Mouse (Mus musculus): ENCODE measurements around the gene Atoh7. TPM values are rescaled to one million over a fixed set of nuclear protein-coding genes. Genes with fewer than 3 reads are reported as not detected.
A peak's percentile ranks its signal among the peaks of the same experiment; 100 is the strongest.

The Atoh7 gene
- polyA plus RNA-seq, 1 experiment from 2014 or later = 1.4 TPM

GRCm38 (mm10) chr10:63089758-63090571 is 9.5 kb upstream of the Atoh7 start:
- ATAC-seq (ENCODE audit: low FRiP score, low TSS enrichment) = no peak
- Histone ChIP-seq H3K27me3 (ENCODE audit: control insufficient read depth, insufficient read depth, low read length) (no peaks in the 10 kb centered on the region), H3K4me1 (ENCODE audit: control insufficient read depth, insufficient read depth, low read length) (peaks cover 17% of the 10 kb centered on the region; the same call in 1 of the 2 replicates), H3K9me3 (ENCODE audit: control insufficient read depth, low read length) (no peaks in the 10 kb centered on the region), H3K9ac (replicated peaks; ENCODE audit: low read length) (peak overlapping the region; percentile 42; the same call in 1 of the 2 replicates), H3K4me3 (replicated peaks; ENCODE audit: low read depth, low read length) (peak overlapping the region; percentile 22), H3K27ac (replicated peaks; ENCODE audit: low read depth, low read length) (0 out of 2 replicates have a peak overlapping the region, but pooled peaks have one; percentile 20), H3K36me3 (ENCODE audit: control insufficient read depth, insufficient read depth, low read length) (no peaks in the 10 kb centered on the region), H3K4me2 (ENCODE audit: low read length) (peak overlapping the region; percentile 58)
- peak; percentile 44 for DNase-seq
- 3% methylated on average over 26 of the region's 26 CpGs for WGBS

- WGBS = 73% methylated on average over 7 of the region's 7 CpGs
- H3K27ac ChIP-seq (replicated peaks; ENCODE audit: low read depth, low read length) = no peak overlapping the region
Observed at GRCm38 (mm10) chr10:63091915-63092314, 7.5 kb upstream of the Atoh7 start.

GRCm38 (mm10) chr10:63092616-63093550 is 6.6 kb upstream of the Atoh7 start:
- ATAC-seq (ENCODE audit: low FRiP score, low TSS enrichment) = no peak
- no peaks in the 10 kb centered on the region for H3K27me3 ChIP-seq (ENCODE audit: control insufficient read depth, insufficient read depth, low read length)
- H3K4me1 ChIP-seq (ENCODE audit: control insufficient read depth, insufficient read depth, low read length) = peaks cover 17% of the 10 kb centered on the region; the same call in 1 of the 2 replicates
- no peak overlapping the region for H3K27ac ChIP-seq (replicated peaks; ENCODE audit: low read depth, low read length)
- no peaks in the 10 kb centered on the region for H3K9me3 ChIP-seq (ENCODE audit: control insufficient read depth, low read length)
- H3K4me2 ChIP-seq (ENCODE audit: low read length) = no peak overlapping the region
- no peak overlapping the region for H3K9ac ChIP-seq (replicated peaks; ENCODE audit: low read length)
- WGBS = 72% methylated on average over 10 of the region's 10 CpGs
- no peaks in the 10 kb centered on the region for H3K36me3 ChIP-seq (ENCODE audit: control insufficient read depth, insufficient read depth, low read length)
- H3K4me3 ChIP-seq (replicated peaks; ENCODE audit: low read depth, low read length) = no peak overlapping the region
- no peak for DNase-seq

More at GRCm38 (mm10) chr10:63091915-63092314, 7.5 kb upstream of the Atoh7 start:
- no peak overlapping the region for H3K4me3 ChIP-seq (replicated peaks; ENCODE audit: low read depth, low read length)
- no peaks in the 10 kb centered on the region for H3K9me3 ChIP-seq (ENCODE audit: control insufficient read depth, low read length)
- DNase-seq (no peak), ATAC-seq (ENCODE audit: low FRiP score, low TSS enrichment) (no peak)
- no peak overlapping the region for H3K9ac ChIP-seq (replicated peaks; ENCODE audit: low read length)
- H3K27me3 ChIP-seq (ENCODE audit: control insufficient read depth, insufficient read depth, low read length) = no peaks in the 10 kb centered on the region
- H3K4me1 ChIP-seq (ENCODE audit: control insufficient read depth, insufficient read depth, low read length) = peaks cover 17% of the 10 kb centered on the region; the same call in 1 of the 2 replicates
- H3K4me2 ChIP-seq (ENCODE audit: low read length) = no peak overlapping the region
- H3K36me3 ChIP-seq (ENCODE audit: control insufficient read depth, insufficient read depth, low read length) = no peaks in the 10 kb centered on the region

GRCm38 (mm10) chr10:63096757-63097156 is 2.7 kb upstream of the Atoh7 start:
- Histone ChIP-seq H3K36me3 (ENCODE audit: control insufficient read depth, insufficient read depth, low read length) (no peaks in the 10 kb centered on the region), H3K9me3 (ENCODE audit: control insufficient read depth, low read length) (no peaks in the 10 kb centered on the region), H3K9ac (replicated peaks; ENCODE audit: low read length) (no peak overlapping the region), H3K4me2 (ENCODE audit: low read length) (no peak overlapping the region), H3K27ac (replicated peaks; ENCODE audit: low read depth, low read length) (no peak overlapping the region), H3K27me3 (ENCODE audit: control insufficient read depth, insufficient read depth, low read length) (no peaks in the 10 kb centered on the region), H3K4me3 (replicated peaks; ENCODE audit: low read depth, low read length) (no peak overlapping the region), H3K4me1 (ENCODE audit: control insufficient read depth, insufficient read depth, low read length) (peaks cover 6% of the 10 kb centered on the region)
- WGBS = 76% methylated on average over 2 of the region's 2 CpGs
- DNase-seq (no peak), ATAC-seq (ENCODE audit: low FRiP score, low TSS enrichment) (no peak)

- H3K4me2 ChIP-seq (ENCODE audit: low read length) = no peak overlapping the region
- no peaks in the 10 kb centered on the region for H3K9me3 ChIP-seq (ENCODE audit: control insufficient read depth, low read length)
- H3K27ac ChIP-seq (replicated peaks; ENCODE audit: low read depth, low read length) = no peak overlapping the region
- no peaks in the 10 kb centered on the region for H3K27me3 ChIP-seq (ENCODE audit: control insufficient read depth, insufficient read depth, low read length)
- DNase-seq (no peak), ATAC-seq (ENCODE audit: low FRiP score, low TSS enrichment) (no peak)
- H3K4me1 ChIP-seq (ENCODE audit: control insufficient read depth, insufficient read depth, low read length) = peaks cover 6% of the 10 kb centered on the region
- no peaks in the 10 kb centered on the region for H3K36me3 ChIP-seq (ENCODE audit: control insufficient read depth, insufficient read depth, low read length)
- H3K9ac ChIP-seq (replicated peaks; ENCODE audit: low read length) = no peak overlapping the region
- WGBS = 55% methylated on average over 12 of the region's 12 CpGs
- no peak overlapping the region for H3K4me3 ChIP-seq (replicated peaks; ENCODE audit: low read depth, low read length)
Observed at GRCm38 (mm10) chr10:63098191-63098590, 1.3 kb upstream of the Atoh7 start.

GRCm38 (mm10) chr10:63099941-63100562 is 601 bp downstream of the Atoh7 start:
- DNase-seq (peak; percentile 88), ATAC-seq (ENCODE audit: low FRiP score, low TSS enrichment) (peak; percentile 90)
- peak overlapping the region; percentile 66 for H3K9ac ChIP-seq (replicated peaks; ENCODE audit: low read length)
- H3K9me3 ChIP-seq (ENCODE audit: control insufficient read depth, low read length) = no peaks in the 10 kb centered on the region
- H3K27me3 ChIP-seq (ENCODE audit: control insufficient read depth, insufficient read depth, low read length) = no peaks in the 10 kb centered on the region
- under 1% methylated on average over 62 of the region's 62 CpGs for WGBS
- H3K36me3 ChIP-seq (ENCODE audit: control insufficient read depth, insufficient read depth, low read length) = no peaks in the 10 kb centered on the region
- peak overlapping the region; percentile 93 for H3K4me2 ChIP-seq (ENCODE audit: low read length)
- H3K4me3 ChIP-seq (replicated peaks; ENCODE audit: low read depth, low read length) = peak overlapping the region; percentile 62
- H3K4me1 ChIP-seq (ENCODE audit: control insufficient read depth, insufficient read depth, low read length) = peaks cover 6% of the 10 kb centered on the region
- H3K27ac ChIP-seq (replicated peaks; ENCODE audit: low read depth, low read length) = peak overlapping the region; percentile 61

- peak; percentile 55 for DNase-seq
- Histone ChIP-seq H3K36me3 (ENCODE audit: control insufficient read depth, insufficient read depth, low read length) (no peaks in the 10 kb centered on the region), H3K9me3 (ENCODE audit: control insufficient read depth, low read length) (no peaks in the 10 kb centered on the region), H3K27ac (replicated peaks; ENCODE audit: low read depth, low read length) (no peak overlapping the region), H3K4me1 (ENCODE audit: control insufficient read depth, insufficient read depth, low read length) (peaks cover 6% of the 10 kb centered on the region), H3K9ac (replicated peaks; ENCODE audit: low read length) (peak overlapping the region; percentile 66), H3K4me2 (ENCODE audit: low read length) (peak overlapping the region; percentile 93), H3K4me3 (replicated peaks; ENCODE audit: low read depth, low read length) (peak overlapping the region; percentile 62), H3K27me3 (ENCODE audit: control insufficient read depth, insufficient read depth, low read length) (no peaks in the 10 kb centered on the region)
- no peak for ATAC-seq (ENCODE audit: low FRiP score, low TSS enrichment)
- WGBS = 4% methylated on average over 9 of the region's 9 CpGs
Observed at GRCm38 (mm10) chr10:63100657-63101056, 1.2 kb downstream of the Atoh7 start.

GRCm38 (mm10) chr10:63113027-63113604 is 13.7 kb downstream of the Atoh7 start:
- no peak overlapping the region for H3K9ac ChIP-seq (replicated peaks; ENCODE audit: low read length)
- ATAC-seq (ENCODE audit: low FRiP score, low TSS enrichment) (no peak), DNase-seq (peak; percentile 82)
- no peak overlapping the region for H3K4me2 ChIP-seq (ENCODE audit: low read length)
- H3K4me1 ChIP-seq (ENCODE audit: control insufficient read depth, insufficient read depth, low read length) = no peaks in the 10 kb centered on the region
- H3K36me3 ChIP-seq (ENCODE audit: control insufficient read depth, insufficient read depth, low read length) = no peaks in the 10 kb centered on the region
- H3K9me3 ChIP-seq (ENCODE audit: control insufficient read depth, low read length) = no peaks in the 10 kb centered on the region
- no peak overlapping the region for H3K4me3 ChIP-seq (replicated peaks; ENCODE audit: low read depth, low read length)
- H3K27me3 ChIP-seq (ENCODE audit: control insufficient read depth, insufficient read depth, low read length) = no peaks in the 10 kb centered on the region
- H3K27ac ChIP-seq (replicated peaks; ENCODE audit: low read depth, low read length) = no peak overlapping the region
- 44% methylated on average over 5 of the region's 5 CpGs for WGBS
